Mouse (Mus musculus): ENCODE measurements around the gene Ppp3r1. TPM values are rescaled to one million over a fixed set of nuclear protein-coding genes. Genes with fewer than 3 reads are reported as not detected.

Ppp3r1 gene
- total RNA-seq (2023): 10 to 100 TPM; 79.8 to 82.2 TPM

DNA sequence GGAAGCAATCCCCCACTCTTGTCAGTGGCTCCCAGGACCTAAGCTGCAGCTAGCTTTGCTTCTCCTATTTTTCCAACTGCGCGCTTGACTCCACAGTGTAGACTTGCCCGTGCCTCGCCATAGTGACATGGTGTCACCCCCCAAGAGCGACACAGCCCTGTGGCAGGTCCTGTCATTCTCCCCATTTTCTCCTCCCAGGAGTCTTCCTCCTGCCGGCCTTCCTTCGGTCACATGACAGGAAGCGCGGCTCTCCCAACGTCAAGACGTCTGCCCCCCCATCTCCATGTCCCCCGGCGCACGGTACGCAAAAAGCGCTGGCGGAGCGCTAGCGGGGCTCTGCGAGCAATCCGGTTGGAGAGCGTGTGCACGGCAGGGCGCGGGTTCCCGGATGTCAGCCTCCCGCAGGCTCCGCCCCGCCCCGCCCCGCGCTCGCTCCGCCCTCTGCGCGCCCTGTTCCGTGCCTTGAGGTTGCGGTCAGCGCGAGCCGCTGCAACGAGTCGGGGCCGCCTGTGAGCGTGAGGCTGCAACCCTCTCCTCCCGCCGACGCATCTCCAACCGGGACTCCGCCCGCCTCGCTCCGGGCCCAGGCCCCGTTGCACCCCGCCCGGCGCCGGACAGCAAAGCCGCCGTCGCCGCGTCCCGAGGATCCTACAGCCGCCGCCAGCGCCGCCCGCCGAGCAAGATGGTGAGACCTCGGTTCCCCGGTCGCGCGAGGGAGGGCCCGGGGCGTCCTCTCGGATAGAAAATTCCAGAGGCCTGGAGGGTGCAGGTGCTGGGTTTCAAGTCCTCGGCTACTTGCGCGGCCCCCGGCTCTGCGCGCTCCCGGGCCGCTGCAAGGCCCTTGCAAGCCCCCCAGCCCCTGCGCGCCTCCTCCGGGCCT is at the start of gene Ppp3r1:
Gene Ppp3r1 (plus strand): TSS at position 406 of the 880 bp plus-strand sequence.

DNA sequence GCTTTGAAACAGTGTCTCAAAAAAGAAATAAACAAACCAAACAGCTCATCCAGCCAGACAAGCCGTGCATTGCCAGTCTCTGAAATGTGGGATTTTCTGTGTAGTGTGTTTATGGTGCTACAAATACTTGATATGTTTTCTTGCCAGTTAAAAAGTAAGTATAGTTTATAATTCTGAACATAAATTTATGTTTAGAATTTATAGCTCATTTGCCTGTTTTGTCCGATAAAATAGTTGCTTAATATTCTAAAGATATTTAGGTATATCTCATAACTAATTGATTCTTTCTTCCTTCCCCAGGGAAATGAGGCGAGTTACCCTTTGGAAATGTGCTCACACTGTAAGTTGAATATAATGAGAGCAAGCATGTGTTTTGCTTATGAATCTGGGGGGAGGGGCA is 22.7 kb downstream of the Ppp3r1 start, which contains the start of gene Wdr92:
Gene Wdr92 (plus strand): TSS at position 301 of the 400 bp plus-strand sequence.

GRCm38 (mm10) chr11:17211258-17212140 is 52.4 kb downstream of the Ppp3r1 start, which contains the start of gene Pno1:
Gene Pno1 (minus strand): TSS chr11:17211568.

Other genes with a start within 250 kb of the Ppp3r1 start
- 1 to 10 TPM; 1.9 to 2.0 TPM for gene Fbxo48, start 207.9 kb upstream of the Ppp3r1 start, total RNA-seq (2023)
- gene Cnrip1, start 107.7 kb upstream of the Ppp3r1 start, total RNA-seq (2023): 10 to 100 TPM; 10.2 to 14.9 TPM
- 1 to 10 TPM; 6.0 to 8.8 TPM for gene Plek, start 106.9 kb upstream of the Ppp3r1 start, total RNA-seq (2023)
- gene Wdr92, start 22.8 kb downstream of the Ppp3r1 start, total RNA-seq (2023): 1 to 10 TPM; 9.6 to 10.0 TPM
- 10 to 100 TPM; 28.9 to 33.4 TPM for gene Pno1, start 52.3 kb downstream of the Ppp3r1 start, total RNA-seq (2023)
- 10 to 100 TPM; 39.7 to 53.6 TPM for gene C1d, start 98.3 kb downstream of the Ppp3r1 start, total RNA-seq (2023)